Mouse (Mus musculus) stomach, postnatal 0 days (tissue): ENCODE measurements around the gene Stac2.

Experiments
- CTCF ChIP-seq: IDR thresholded peaks from 2 replicates; pipeline ENCODE4 v1.5.1; 2016; ENCODE audit warnings: antibody characterized with exemption, low read depth, mild to moderate bottlenecking, moderate library complexity
- EP300 ChIP-seq: optimal IDR thresholded peaks from 2 replicates; pipeline ENCODE3; 2016; ENCODE audit warnings: antibody characterized with exemption

DNA sequence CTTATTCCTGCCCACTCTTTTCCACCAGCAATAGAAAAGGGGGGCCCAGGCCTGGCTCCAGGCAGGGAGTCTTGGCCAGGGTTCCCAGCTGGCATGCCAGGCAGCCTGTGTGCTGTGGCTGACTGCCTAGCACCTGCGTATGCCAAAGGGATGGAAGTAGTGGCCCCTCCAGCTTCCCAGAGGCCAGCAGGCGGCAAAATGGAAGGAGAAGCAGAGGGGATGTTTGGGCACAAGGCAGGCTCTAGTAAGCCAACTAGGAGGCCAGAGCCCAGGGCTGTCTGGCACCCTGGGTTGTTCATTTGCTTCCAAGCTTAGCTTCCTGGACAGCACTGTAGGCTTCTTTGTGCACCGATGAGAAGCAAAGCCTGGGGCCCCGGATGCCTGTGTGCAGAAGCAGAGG, 5.5 kb downstream of the Stac2 start:
- TF ChIP-seq CTCF (no peak), EP300 (no peak)
